8 mouse cellular contexts compared by ENCODE assay signal in the genomic region with DNA sequence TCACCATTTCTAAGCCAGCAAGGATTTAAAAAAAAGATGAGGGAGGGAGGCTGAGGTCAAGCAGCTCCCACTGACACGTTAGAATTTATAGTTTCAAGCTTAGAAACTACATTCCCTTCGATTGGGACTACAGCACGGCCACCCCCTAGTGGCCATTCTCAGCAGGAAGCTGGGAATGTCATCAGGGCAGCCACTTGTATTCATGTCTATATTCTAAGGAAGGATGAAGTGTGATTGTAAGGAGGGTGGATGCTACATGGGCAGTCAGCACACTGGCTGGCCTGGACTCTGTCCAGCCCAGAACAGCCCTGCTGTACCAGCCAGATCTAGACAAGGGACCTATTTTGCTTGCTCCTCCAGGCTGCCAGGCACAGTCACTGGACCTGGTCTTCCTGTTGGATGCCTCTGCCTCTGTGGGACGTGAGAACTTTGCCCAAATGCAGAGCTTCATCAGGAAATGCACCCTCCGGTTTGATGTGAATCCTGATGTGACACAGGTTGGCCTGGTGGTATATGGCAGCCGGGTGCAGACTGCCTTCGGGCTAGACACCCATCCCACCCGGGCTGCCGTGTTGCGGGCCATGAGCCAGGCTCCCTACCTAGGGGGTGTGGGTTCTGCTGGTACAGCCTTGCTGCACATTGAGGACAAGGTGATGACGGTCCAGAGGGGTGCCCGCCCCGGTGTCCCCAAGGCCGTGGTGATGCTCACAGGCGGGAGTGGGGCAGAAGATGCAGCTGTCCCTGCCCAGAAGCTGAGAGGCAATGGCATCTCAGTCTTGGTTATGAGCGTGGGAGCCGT. TPM values are rescaled to one million over a fixed set of nuclear protein-coding genes. Genes with fewer than 3 reads are reported as not detected.
A peak's percentile ranks its signal among the peaks of the same experiment; 100 is the strongest.
DNase-seq lines count a peak whose midpoint lies in the region; ATAC-seq lines count a peak whose summit lies in the region.

No protein-coding gene starts in this region.

- no peak overlapping the region for H3K4me2 ChIP-seq in intestine, embryonic 16.5 days (ENCODE audit: low read depth, low read length)
- no peak overlapping the region for H3K4me2 ChIP-seq in limb, embryonic 11.5 days (ENCODE audit: low read depth, severe bottlenecking)
- H3K4me2 ChIP-seq in neural tube, embryonic 14.5 days (ENCODE audit: low read depth, low read length) = no peak overlapping the region

- WGBS in intestine, embryonic 16.5 days = 75% methylated on average over 17 of the region's 17 CpGs
- 75% methylated on average over 17 of the region's 17 CpGs for WGBS in limb, embryonic 11.5 days
- 75% methylated on average over 16 of the region's 17 CpGs for WGBS in neural tube, embryonic 14.5 days

- peak; percentile 61 to 64 for DNase-seq in cerebellum, postnatal 10 days
- DNase-seq in cerebellum, adult 9-11 months = no peak
- peak; percentile 18 for DNase-seq in CD4-positive helper T cell, adult 2 months (ENCODE audit: low read depth, low spot score)
- peak; percentile 82 for DNase-seq in embryo, embryonic 11 days
- peak; percentile 80 for DNase-seq in limb, embryonic 11.5 days (ENCODE audit: low spot score)

- no peak overlapping the region for H3K4me3 ChIP-seq in intestine, embryonic 16.5 days (ENCODE audit: low read length)
- H3K4me3 ChIP-seq in limb, embryonic 11.5 days (ENCODE audit: low read depth, low read length) = no peak overlapping the region
- H3K4me3 ChIP-seq in neural tube, embryonic 14.5 days (ENCODE audit: low read depth, low read length) = no peak overlapping the region

- H3K4me1 ChIP-seq in intestine, embryonic 16.5 days (ENCODE audit: control insufficient read depth, insufficient read depth, low read length) = peaks cover 2% of the 10 kb centered on the region; the same call in 1 of the 2 replicates
- peaks cover 16% of the 10 kb centered on the region; the same call in 1 of the 2 replicates for H3K4me1 ChIP-seq in limb, embryonic 11.5 days (ENCODE audit: control insufficient read depth, insufficient read depth, low read length)
- H3K4me1 ChIP-seq in neural tube, embryonic 14.5 days (ENCODE audit: control insufficient read depth, insufficient read depth, low read length) = peaks cover 3% of the 10 kb centered on the region; the same call in 1 of the 2 replicates

- no peak overlapping the region for H3K9ac ChIP-seq in intestine, embryonic 16.5 days (ENCODE audit: low read depth, low read length)
- no peak overlapping the region for H3K9ac ChIP-seq in limb, embryonic 11.5 days (ENCODE audit: low read length)
- no peak overlapping the region for H3K9ac ChIP-seq in neural tube, embryonic 14.5 days (replicated peaks; ENCODE audit: low read depth, low read length)

- peak; percentile 55; the same call in 1 of the 2 replicates for ATAC-seq in intestine, embryonic 16.5 days
- ATAC-seq in limb, embryonic 11.5 days (ENCODE audit: insufficient number of reproducible peaks, low FRiP score, low TSS enrichment, low read depth) = 0 out of 2 replicates have a peak, but pooled peaks have one; percentile 19
- ATAC-seq in neural tube, embryonic 14.5 days (ENCODE audit: low read depth) = peak; percentile 28; the same call in 1 of the 2 replicates
- no peak for ATAC-seq in erythroblast, adult 5-6 weeks (replicated peaks; ENCODE audit: low FRiP score, poor library complexity, severe bottlenecking)

- H3K36me3 ChIP-seq in intestine, embryonic 16.5 days (ENCODE audit: control insufficient read depth, insufficient read depth, low read length) = no peaks in the 10 kb centered on the region
- H3K36me3 ChIP-seq in limb, embryonic 11.5 days (ENCODE audit: control insufficient read depth, insufficient read depth, low read length) = no peaks in the 10 kb centered on the region
- no peaks in the 10 kb centered on the region for H3K36me3 ChIP-seq in neural tube, embryonic 14.5 days (ENCODE audit: control insufficient read depth, insufficient read depth, low read length)

- no peak overlapping the region for H3K27ac ChIP-seq in intestine, embryonic 16.5 days (ENCODE audit: low read length)
- no peak overlapping the region for H3K27ac ChIP-seq in limb, embryonic 11.5 days (replicated peaks; ENCODE audit: low read depth, low read length)
- H3K27ac ChIP-seq in neural tube, embryonic 14.5 days (ENCODE audit: low read depth, low read length) = no peak overlapping the region

- no peaks in the 10 kb centered on the region for H3K27me3 ChIP-seq in intestine, embryonic 16.5 days (replicated peaks; ENCODE audit: control insufficient read depth, insufficient read depth, low read length)
- no peaks in the 10 kb centered on the region for H3K27me3 ChIP-seq in limb, embryonic 11.5 days (ENCODE audit: control insufficient read depth, insufficient read depth, low read length)
- H3K27me3 ChIP-seq in neural tube, embryonic 14.5 days (ENCODE audit: control insufficient read depth, insufficient read depth, low read length) = no peaks in the 10 kb centered on the region

- no peaks in the 10 kb centered on the region for H3K9me3 ChIP-seq in intestine, embryonic 16.5 days (ENCODE audit: control insufficient read depth, low read length)
- no peaks in the 10 kb centered on the region for H3K9me3 ChIP-seq in limb, embryonic 11.5 days (ENCODE audit: control insufficient read depth, low read length)
- H3K9me3 ChIP-seq in neural tube, embryonic 14.5 days (ENCODE audit: control insufficient read depth, low read length) = no peaks in the 10 kb centered on the region

RNA-seq across cellular contexts. Expression of gene Vwa2, which starts 34.6 kb away (rescaled TPM):
- polyA plus RNA-seq in intestine, embryonic 16.5 days (2015; fragmentation: Nextera tagmentation; extraction: Ambion mirVana) = 0.29 and 0.43 TPM in 2 replicates
- 4.1 and 4.5 TPM in 2 replicates for polyA plus RNA-seq in limb, embryonic 11.5 days (2014; fragmentation: Nextera tagmentation; extraction: Ambion mirVana)
- polyA plus RNA-seq in neural tube, embryonic 14.5 days (2014; fragmentation: Nextera tagmentation; extraction: Ambion mirVana) = 0.16 and 0.18 TPM in 2 replicates
- not detected in 2 replicates for total RNA-seq in erythroblast, adult 5-6 weeks (2015; ENCODE audit: low replicate concordance)
- total RNA-seq in erythroblast, adult 5-6 weeks (2017; ENCODE audit: low replicate concordance) = not detected in 2 replicates
